Mouse (Mus musculus): Measurements from ENCODE around the gene Sp100.
"Not testable (repeated sequence)": the region's sequence is repeated elsewhere in the genome, so short reads cannot be mapped to it uniquely, and the experiment has no call there.

The Sp100 gene

DNA sequence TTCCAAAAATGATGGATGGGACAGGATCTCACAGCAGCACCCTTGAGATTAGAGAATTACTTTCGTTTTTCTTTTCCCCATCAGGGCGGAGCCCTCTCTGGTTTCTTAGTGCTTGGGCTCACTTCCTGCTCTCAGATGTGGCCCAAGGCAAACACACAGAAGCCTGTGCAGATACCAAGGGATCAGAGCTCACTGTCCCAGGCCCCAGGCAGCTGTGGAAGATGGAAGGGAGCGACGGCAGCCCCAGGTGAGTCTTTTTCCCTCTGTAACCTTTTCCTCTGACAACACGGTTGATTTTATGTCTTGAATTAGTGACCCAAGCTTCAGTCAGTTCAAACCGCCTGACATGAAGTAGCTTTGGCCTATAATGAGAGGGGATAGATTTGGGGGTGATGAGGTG is at the start of gene Sp100:
TSS of gene Sp100 (plus strand) at position 108 of the 400 bp plus-strand sequence.
- in situ Hi-C loops (cut with MboI, MseI): loop anchor here (5.0 kb wide), 1 partner anchor 323 kb away; no protein-coding TSS in a partner anchor

DNA sequence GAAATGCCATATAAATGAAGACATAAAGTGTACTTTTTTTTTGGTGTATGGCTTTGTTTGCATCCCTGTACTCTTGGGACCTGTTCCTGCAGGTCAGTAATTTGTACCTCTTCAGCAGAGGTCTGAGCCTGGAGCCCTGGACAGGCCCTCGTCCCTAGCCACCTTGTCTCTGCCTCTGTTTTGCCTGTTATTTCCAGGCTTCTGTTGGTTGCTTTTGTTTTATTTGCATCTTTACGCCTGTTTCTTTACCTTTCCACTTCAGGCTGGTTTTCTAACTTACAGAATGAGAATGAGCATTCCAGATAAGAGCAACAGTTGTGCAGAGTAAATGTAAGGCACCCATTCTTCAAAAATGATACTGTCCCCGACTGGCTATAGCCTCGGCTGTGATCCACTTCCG is 49.7 kb upstream of the Sp100 start, which contains the start of gene Sp140:
TSS of gene Sp140 (plus strand) at position 301 of the 400 bp plus-strand sequence.
- in situ Hi-C loops (cut with MboI, MseI): not testable (repeated sequence)

DNA sequence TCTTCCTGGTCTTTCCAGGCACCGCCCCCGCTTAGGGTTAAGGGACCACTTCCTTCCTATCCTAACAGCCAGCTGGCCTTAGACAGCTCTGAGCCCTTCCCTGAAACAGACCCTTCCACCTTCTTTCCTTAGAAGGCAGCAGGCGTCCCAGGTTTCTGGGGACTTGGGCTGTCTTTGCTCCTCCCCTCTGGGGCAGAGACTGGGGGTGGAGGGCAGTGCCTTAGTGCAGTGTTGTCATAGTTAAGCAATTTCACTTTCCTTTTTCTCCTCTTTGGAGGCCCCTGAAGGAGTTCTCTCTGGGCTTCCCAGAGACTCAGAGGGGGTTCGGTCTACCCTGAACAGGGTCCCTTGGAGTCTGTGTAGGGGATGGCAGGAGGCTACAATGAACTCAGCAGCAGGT is 49.0 kb upstream of the Sp100 start:
- in situ Hi-C loops (cut with MboI, MseI): not testable (repeated sequence)

DNA sequence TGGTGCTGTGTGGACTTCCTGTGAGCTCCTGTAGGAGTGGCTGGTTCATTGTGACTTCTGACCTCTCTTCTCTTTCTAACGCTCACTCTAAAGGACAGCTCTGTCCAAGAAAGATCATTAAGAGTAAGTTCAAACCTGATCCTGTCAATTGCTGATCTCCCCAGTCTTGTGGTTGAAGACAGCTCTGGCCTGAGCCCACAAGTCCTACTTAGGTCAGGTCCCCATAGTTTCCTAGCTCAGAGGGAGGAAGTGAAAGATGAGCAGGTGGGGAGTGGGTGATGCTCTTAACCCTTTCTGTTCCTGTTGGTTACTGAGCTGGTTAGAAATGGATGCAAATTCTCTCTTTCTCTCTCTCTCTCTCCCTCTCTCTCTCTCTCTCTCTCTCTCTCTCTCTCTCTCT is 45.4 kb upstream of the Sp100 start:
- in situ Hi-C loops (cut with MboI, MseI): not testable (repeated sequence)

DNA sequence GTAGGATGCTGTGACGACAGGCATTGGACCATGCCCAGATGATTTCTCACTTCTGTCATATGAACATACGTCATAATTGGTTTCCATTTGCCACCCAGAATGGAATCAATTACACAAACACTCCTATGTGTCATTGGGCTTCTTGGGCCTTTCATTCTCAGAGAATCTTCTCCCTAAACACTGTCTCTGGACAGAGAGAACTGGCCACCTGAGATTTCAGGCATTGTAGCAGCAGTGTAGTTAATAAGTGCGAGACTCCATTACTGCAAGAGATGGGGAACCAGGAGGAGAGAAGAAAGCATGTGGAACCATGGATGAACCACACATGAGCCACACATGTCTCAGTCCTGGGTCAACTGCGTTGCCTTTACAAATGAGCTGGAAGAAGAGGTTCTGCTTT is 41.4 kb upstream of the Sp100 start:
- in situ Hi-C loops (cut with MboI, MseI): not testable (repeated sequence)

DNA sequence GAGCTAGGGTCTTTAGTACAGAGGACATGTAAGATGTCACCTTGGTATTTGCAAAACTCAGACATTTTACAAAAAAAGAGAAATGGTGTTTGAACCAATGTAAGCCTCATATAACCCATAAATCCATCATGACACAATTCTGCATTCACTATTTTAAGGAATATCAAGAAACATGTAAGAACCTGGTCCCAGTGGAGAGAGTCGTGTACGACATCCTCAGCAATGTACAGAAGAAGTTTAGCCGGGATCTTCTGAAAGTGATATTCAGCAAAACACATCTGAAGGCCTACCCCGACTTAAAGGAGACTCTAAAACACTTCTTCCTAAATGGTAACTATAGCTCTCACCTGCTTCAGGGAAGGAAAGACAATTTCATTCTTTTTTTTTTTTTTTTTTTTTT is 39.2 kb upstream of the Sp100 start:
- in situ Hi-C loops (cut with MboI, MseI): loop anchor here (10.0 kb wide), 1 partner anchor 356 kb away; no protein-coding TSS in a partner anchor

DNA sequence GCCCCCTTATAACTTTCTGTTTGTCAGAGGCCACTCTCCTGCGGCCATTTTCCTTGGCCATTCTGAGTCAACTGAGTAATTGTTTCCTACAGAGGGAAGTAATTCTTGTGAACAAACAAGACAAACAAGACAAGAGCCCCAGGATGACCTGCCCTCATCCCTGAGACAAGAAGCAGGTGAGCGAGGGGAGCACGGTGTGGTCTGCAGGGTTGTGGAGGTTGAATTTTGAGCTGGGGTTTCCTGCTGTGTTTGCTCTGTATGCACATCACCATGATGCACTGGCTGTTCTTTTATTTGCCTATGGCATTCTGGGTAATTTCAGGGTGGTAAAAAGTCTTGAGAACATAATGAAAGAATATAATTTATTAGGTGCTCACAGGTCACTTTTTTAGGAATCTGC is 34.7 kb upstream of the Sp100 start:
- in situ Hi-C loops (cut with MboI, MseI): loop anchor here (10.0 kb wide), 1 partner anchor 360 kb away; no protein-coding TSS in a partner anchor

DNA sequence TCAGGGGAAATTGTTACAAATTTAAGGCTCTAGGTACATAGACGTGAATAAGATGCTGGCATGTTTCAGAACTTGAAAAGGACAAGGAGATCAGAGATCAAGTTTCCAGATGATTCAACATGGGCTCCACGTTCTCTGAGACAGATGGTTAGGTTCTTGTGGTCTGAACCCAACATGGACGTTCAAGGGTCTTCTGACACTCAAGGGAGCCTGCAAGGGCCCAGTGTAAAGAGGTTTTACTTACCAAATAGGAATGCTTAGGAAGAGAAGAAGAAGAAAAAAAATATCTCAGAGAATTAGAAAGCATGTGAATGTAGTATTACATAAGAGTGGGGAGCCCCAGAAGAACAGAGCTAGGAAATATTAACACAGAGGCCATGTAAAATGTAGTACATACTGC is 34.0 kb upstream of the Sp100 start:
- in situ Hi-C loops (cut with MboI, MseI): loop anchor here (10.0 kb wide), 1 partner anchor 361 kb away; no protein-coding TSS in a partner anchor

DNA sequence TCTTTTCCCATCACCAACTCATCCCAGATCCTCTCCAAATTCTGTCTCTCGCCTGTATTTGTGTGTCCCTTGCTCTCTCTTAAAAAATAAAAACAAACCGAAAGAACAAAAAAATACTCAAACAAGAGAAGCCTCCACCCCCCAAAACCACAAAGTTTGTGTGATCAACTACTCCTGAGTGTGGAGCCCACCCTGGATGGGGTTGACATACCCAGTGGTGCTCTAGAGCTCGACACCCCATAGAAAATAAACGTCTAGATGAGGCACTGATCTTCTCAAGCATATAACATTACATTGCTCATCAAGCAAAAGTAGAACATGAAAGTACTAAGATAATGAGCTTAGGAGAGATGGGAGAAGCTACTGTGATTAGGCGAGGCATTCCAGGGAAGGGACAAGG is 32.6 kb upstream of the Sp100 start:
- in situ Hi-C loops (cut with MboI, MseI): loop anchor here (10.0 kb wide), 1 partner anchor 362 kb away; no protein-coding TSS in a partner anchor

DNA sequence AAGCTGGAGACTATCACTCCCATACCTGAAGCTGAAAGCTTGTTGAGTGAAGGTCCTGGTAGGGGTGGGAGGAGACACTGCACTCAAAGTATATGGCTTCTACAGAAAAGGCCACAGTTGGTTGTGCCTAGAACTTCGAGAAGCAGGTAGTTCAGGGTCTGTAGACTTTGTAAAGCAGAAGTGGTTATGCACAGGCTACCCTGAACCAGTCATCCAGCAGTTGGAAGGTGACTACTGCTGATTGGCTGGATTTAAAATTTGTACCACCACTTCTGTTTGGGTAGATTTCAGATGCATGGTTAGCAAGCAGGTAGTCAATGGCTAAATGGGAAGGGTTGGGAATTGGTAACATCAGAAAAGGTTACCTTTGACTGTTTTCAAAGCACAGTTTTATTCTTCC is 31.1 kb upstream of the Sp100 start:
- in situ Hi-C loops (cut with MboI, MseI): loop anchor here (10.0 kb wide), 1 partner anchor 364 kb away; no protein-coding TSS in a partner anchor

DNA sequence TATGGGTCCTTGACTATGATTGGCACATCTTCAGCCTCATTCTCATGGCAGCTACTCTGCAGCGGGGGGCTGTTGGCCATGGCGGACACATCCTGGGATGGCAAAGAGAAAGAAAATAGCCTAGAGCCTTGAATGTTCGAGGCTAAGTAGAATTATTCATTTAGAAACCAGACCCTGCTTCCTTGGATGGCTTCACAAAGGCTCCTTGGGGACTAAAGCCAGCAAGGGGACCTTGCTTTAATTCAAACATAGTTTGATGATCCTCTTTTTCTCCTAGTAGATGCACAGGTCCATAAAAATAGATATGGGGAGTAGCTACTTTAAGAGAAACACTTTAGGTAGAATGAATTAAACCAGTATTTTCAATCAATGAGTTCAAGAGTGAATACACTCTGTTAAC is 12.9 kb upstream of the Sp100 start:
- in situ Hi-C loops (cut with MboI, MseI): loop anchor here (5.0 kb wide), 1 partner anchor 450 kb away; no protein-coding TSS in a partner anchor

DNA sequence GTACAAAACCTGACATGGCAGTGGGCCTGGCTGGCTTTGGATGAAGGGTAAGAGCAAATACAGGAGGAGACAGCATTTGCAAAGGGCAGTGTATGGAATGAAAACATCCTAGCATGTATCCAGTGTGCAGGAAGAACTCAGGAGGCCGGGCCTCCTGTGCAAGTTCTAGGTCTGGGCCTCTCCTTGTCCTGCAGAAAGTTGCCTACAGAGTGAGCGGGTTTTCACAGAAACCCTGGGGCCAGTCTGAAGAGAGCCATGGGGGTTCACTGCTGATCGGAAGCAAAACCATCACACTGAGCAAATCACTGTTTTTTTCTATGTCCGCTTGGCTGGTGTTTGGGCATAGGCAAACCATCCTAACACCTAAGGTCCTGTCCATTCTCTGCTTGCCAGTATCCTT is 11.6 kb upstream of the Sp100 start:
- in situ Hi-C loops (cut with MboI, MseI): loop anchor here (5.0 kb wide), 1 partner anchor 451 kb away; no protein-coding TSS in a partner anchor

DNA sequence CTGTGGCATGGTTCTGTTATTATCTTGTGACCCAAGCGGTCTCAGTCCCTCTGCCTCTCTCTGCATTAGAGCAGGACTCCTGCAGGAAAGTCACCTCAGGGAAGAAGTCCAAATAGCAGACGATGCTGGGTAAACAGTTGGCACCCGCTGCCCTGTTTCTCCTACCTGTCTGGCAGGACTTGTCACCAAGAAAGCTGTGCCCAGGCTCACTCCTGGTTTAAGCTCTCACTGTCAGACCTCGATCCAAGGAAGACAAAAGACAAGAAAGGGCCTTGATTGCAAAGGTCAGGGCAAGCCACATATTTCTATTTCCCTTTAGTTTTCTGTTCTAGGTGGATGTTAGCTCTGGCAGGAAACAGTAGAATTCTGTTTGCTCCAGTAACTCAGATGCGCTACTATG is 736 bp downstream of the Sp100 start:
- in situ Hi-C loops (cut with MboI, MseI): not testable (repeated sequence)

DNA sequence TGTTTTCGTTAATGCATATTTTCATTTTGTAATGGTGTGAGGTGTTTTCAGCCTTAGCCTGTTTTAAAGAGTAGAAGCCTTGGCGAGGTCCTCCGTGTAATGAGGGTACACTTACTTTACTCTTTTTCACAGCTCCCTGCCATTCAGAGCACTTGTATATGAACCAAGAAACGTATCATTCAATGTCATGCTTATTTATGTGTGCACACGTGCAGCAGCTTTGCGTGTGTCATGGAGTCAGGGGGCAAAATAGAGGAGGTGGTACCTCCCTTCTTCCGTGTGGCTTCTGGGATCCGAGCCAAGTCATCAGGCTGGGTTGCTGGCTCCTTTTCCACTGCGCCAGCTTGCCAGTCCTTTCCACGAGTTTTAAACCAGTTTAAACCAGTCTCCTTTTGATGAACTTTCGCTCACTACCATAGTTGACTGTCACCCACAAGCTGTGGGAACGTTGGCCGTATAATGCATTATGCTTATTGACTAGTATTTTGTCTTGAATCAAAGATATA is 2.0 kb downstream of the Sp100 start:
- in situ Hi-C loops (cut with MboI, MseI): not testable (repeated sequence)

DNA sequence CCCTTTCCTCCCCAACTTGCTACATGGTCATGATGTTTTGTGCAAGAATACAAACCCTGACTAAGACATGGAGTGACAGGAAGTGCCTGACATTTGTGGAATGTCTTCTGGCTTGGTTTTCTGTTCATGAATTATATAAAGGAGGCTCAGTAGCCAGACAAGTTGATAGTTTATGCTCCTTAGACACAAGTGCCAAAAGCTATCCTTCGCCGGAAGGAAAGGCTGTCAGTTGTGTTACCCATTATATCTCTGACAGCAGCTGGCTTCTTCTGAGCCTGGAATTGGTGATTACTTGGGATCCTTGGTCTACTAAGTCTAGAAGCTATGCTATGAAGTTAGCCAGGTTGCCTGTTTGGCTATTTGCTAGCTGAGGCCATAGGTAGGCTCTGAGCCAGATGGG is 7.4 kb downstream of the Sp100 start:
- in situ Hi-C loops (cut with MboI, MseI): not testable (repeated sequence)

DNA sequence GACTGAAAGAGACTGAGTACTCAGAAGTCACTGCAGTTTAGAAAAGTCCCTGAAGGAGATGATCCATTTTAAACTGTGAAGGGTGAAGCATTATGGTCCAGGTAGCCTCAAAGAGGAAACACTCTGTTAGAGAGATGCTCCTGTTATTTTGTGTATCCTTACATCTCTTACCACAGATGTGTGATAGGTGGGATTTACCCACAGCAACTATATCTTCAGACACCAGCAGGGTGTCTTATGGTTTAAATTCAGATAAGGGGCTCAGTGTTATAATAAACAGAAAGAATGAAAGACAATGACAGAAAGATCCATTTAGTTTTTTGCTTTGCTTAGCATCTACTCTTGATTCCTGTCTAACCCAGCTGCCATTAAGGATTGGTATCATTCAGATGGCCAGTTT is 14.5 kb downstream of the Sp100 start:
- in situ Hi-C loops (cut with MboI, MseI): no loop called here

DNA sequence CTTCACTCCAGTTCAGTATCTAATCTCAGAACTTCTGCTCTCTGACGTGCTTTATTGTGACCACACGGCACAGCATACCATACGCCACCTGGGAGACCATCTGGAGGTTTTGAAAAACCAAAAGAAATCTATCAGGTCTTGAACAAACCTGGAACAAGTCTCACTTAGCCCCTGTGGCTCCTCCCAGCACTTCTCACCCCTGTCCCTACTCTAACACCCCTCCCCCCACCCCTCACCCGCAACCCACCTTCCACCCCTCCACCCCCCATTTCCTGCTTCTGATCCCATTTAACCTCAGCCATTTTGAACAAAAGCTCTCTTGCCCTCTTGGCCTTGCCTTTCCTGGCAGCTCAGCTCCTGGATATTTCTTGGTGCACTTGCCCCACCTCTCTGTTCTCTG is 30.4 kb downstream of the Sp100 start:
- in situ Hi-C loops (cut with MboI, MseI): no loop called here

DNA sequence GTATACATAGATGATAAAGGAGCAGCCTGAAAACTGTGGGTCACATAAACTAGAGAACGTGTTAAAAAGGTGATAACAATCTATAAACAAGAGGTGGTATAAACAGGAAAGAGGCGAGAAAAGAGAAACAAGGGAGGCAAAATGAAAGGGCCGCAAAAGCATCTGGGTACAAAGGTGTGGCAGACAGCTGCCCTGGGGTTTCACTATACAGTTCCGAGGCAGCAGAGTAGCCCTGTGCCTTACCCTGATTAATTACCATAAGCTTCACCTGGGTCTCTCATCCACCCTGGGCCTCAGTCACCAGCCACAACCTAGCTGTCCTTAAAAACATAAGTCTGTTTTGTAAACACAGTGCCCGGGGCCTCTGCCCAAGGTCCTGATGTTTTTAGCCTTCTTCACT is 36.9 kb downstream of the Sp100 start:
- in situ Hi-C loops (cut with MboI, MseI): no loop called here

DNA sequence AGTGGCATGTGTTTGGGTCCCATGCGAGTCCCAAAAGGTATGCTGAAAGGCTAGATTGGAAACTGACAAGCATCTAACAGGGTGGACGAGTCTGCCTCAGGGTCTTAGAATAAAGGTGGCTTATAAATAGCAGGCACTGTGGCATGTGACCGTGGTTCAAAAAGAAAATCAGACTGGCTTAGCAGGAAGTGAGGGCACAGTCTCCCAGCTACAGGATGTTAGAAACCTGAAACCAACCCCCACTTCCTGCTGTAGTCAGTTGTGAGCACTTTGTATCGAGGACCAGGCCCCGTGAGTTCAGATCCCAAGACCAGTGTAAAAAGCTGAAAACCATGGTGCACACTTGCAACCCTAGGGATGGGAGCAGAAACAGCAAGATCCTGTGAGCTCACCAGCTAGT is 37.6 kb downstream of the Sp100 start:
- in situ Hi-C loops (cut with MboI, MseI): no loop called here

DNA sequence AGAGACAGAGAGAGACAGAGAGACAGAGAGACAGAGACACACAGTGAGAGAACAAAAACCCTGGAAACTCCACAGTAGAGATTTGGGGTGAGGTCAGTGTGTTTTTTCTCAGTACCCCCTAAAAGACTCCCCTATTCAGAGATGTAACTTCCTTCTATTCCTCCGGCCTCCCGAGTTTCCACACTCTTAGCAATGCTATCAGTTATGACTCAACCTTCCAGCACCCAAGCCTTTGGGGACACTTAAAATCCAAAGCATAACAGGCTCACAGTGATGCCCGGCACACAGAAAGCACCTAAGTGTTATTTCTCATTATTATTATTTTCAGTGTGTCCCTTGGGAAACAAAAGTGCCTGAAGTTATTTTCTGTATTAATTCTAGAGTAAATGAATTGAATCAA is 40.8 kb downstream of the Sp100 start:
- in situ Hi-C loops (cut with MboI, MseI): no loop called here

DNA sequence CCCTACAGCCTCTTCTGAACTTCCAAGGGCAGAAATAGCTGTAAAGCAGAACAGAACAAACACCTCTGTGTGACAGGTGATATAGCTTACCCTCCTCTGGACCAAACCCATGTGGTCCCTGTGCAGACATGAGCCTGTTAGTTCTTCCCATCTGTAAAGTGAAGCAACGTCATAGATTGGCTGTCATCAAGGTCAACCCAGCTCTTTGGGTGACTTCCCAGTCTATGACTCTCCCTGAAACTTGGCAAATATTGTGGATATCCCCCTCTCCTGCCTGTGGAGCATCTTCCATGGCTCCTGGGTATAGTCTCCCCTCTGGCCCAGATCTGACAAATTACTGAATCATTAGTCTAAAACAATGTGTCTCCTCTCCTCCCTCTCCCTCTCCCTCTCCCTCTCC is 42.5 kb downstream of the Sp100 start:
- in situ Hi-C loops (cut with MboI, MseI): no loop called here

DNA sequence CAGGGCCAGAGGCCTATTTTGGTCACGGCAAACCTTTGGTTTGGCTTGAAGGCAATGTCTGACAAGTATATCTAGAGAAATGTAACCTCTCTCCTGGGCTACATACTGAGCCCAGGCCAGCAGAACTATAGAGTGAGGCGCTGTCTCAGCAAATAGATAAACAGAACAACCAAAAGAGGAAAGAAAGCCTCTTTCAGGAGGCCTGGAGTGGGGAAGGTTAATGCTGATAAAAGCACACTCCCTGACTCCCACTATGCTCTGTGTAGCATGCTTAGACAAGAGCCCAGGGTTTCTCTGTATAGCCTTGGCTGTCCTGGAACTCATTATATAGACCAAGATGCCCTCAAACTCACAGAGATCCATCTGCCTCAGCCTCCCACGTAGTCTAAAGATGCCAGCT is 43.5 kb downstream of the Sp100 start:
- in situ Hi-C loops (cut with MboI, MseI): no loop called here

DNA sequence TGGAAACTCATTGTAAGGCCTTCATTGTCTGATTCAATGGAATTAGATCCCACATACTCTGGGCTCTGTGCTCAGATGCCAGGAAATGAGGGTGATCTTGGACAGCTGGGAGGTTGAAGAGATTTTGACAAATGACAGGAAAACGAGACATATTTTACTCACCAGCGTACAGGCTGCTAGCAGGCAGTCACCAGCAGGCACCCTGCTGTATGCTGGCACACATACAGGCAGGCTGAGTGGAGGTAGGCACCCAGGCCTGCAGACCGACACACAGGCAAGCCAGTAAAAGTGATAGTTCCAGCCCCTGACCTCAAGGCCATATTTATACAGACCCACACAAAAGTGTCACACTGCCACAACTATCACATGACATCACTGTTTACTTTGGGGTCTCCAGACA is 45.9 kb downstream of the Sp100 start:
- in situ Hi-C loops (cut with MboI, MseI): no loop called here

Data from T-helper 1 cell (primary cell).